Mouse (Mus musculus) kidney, postnatal 0 days (tissue): Measurements from ENCODE around the gene Axdnd1. TPM values are rescaled to one million over a fixed set of nuclear protein-coding genes. Genes with fewer than 3 reads are reported as not detected.

Experiments
- ATAC-seq: fragments of 200-750 bp; cut with Nextera tagmentation; replicated peaks from 2 replicates; pipeline ENCODE4 v1.8.0; 2017; ENCODE audit warnings: low read depth, moderate number of reproducible peaks, moderate TSS enrichment, moderate library complexity; ENCODE audit not compliant: low FRiP score
- DNase-seq: peaks from one replicate; pipeline ENCODE4 v3.0.0-alpha.2; 2016; ENCODE audit warnings: low spot score
- H3K27ac ChIP-seq: fragments of 300-500 bp; sonication (generic); 2 replicates; pipeline ENCODE4 v1.5.1; 2014; ENCODE audit warnings: mild to moderate bottlenecking
- H3K27me3 ChIP-seq: fragments of 300-500 bp; sonication (generic); 2 replicates; pipeline ENCODE4 v1.6.1; 2014; ENCODE audit warnings: low read length, mixed read lengths; ENCODE audit not compliant: insufficient read depth
- H3K36me3 ChIP-seq: fragments of 300-500 bp; sonication (generic); 2 replicates; pipeline ENCODE4 v1.6.1; 2014; ENCODE audit warnings: low read length, mixed read lengths; ENCODE audit not compliant: insufficient read depth
- H3K4me1 ChIP-seq: fragments of 300-500 bp; sonication (generic); replicated peaks from 2 replicates; pipeline ENCODE4 v1.6.1; 2014; ENCODE audit warnings: antibody characterized with exemption, low read length, mixed read lengths; ENCODE audit not compliant: insufficient read depth
- H3K4me2 ChIP-seq: fragments of 300-500 bp; sonication (generic); 2 replicates; pipeline ENCODE4 v1.6.1; 2014; ENCODE audit warnings: mild to moderate bottlenecking, low read length, moderate library complexity, mixed read lengths
- H3K4me3 ChIP-seq: fragments of 300-500 bp; sonication (generic); replicated peaks from 2 replicates; pipeline ENCODE4 v1.5.1; 2014; ENCODE audit warnings: low read depth, low read length
- H3K9ac ChIP-seq: fragments of 300-500 bp; sonication (generic); 2 replicates; pipeline ENCODE4 v1.6.1; 2014; ENCODE audit warnings: low read depth, low read length
- H3K9me3 ChIP-seq: fragments of 300-500 bp; sonication (generic); replicated peaks from 2 replicates; pipeline ENCODE4 v1.6.1; 2016; ENCODE audit warnings: low read length, inconsistent platforms, mixed read lengths
- CTCF ChIP-seq: IDR thresholded peaks from 2 replicates; pipeline ENCODE4 v1.5.1; 2016; ENCODE audit warnings: antibody characterized with exemption, low read depth, mild to moderate bottlenecking, moderate library complexity
- WGBS: fragments of 180-500 bp; shearing (Covaris S2); extraction: QIAGEN DNeasy Blood & Tissue Kit; methylation state at CpG from one replicate; pipeline ENCODE4 v1.1.7; 2014; 5-methylcytosine and 5-hydroxymethylcytosine counted together
- polyA plus RNA-seq: library from polyadenylated mRNA; unstranded; fragments of >200 nt; fragmentation: Nextera tagmentation; extraction: Ambion mirVana; gene quantifications from 2 replicates; pipeline ENCODE4 v1.2.1, GENCODE M21; 2015

Gene Axdnd1
- polyA plus RNA-seq, 1 experiment from 2014 or later, result 0.11 TPM

GRCm38 (mm10) chr1:156442266-156442665, 21.3 kb upstream of the Axdnd1 start:
- 93% methylated on average over 12 of the region's 12 CpGs for WGBS

GRCm38 (mm10) chr1:156437726-156438125, 16.8 kb upstream of the Axdnd1 start:
- Histone ChIP-seq H3K9me3 (no peaks in the 10 kb centered on the region), H3K9ac (no peak overlapping the region), H3K4me3 (no peak overlapping the region), H3K27ac (no peak overlapping the region), H3K36me3 (peaks cover 45% of the 10 kb centered on the region; the same call in 1 of the 2 replicates), H3K27me3 (no peaks in the 10 kb centered on the region), H3K4me2 (no peak overlapping the region), H3K4me1 (no peaks in the 10 kb centered on the region)
- ATAC-seq (no peak), DNase-seq (no peak)
- WGBS, result 90% methylated on average over 5 of the region's 5 CpGs
- TF ChIP-seq CTCF, result no peak

More at GRCm38 (mm10) chr1:156442266-156442665, 21.3 kb upstream of the Axdnd1 start:
- Histone ChIP-seq H3K36me3 (peaks cover 34% of the 10 kb centered on the region; the same call in 1 of the 2 replicates), H3K9ac (no peak overlapping the region), H3K9me3 (no peaks in the 10 kb centered on the region), H3K4me3 (no peak overlapping the region), H3K27ac (no peak overlapping the region), H3K4me2 (no peak overlapping the region), H3K27me3 (no peaks in the 10 kb centered on the region), H3K4me1 (no peaks in the 10 kb centered on the region)
- DNase-seq, result no peak
- TF ChIP-seq CTCF, result no peak
- ATAC-seq, result no peak

GRCm38 (mm10) chr1:156437016-156437708, 16.2 kb upstream of the Axdnd1 start:
- 93% methylated on average over 8 of the region's 8 CpGs for WGBS
- no peaks in the 10 kb centered on the region for H3K4me1 ChIP-seq

GRCm38 (mm10) chr1:156433497-156433896, 12.5 kb upstream of the Axdnd1 start:
- Histone ChIP-seq H3K4me1 (no peaks in the 10 kb centered on the region), H3K4me2 (no peak overlapping the region), H3K27ac (no peak overlapping the region), H3K9ac (no peak overlapping the region), H3K9me3 (no peaks in the 10 kb centered on the region), H3K27me3 (no peaks in the 10 kb centered on the region), H3K36me3 (peaks cover 33% of the 10 kb centered on the region; the same call in 1 of the 2 replicates), H3K4me3 (no peak overlapping the region)
- no peak for TF ChIP-seq CTCF
- WGBS, result 86% methylated on average over 3 of the region's 3 CpGs
- no peak for DNase-seq
- no peak for ATAC-seq

More at GRCm38 (mm10) chr1:156437016-156437708, 16.2 kb upstream of the Axdnd1 start:
- Histone ChIP-seq H3K27ac (no peak overlapping the region), H3K9me3 (no peaks in the 10 kb centered on the region), H3K4me2 (no peak overlapping the region), H3K36me3 (peaks cover 45% of the 10 kb centered on the region; the same call in 1 of the 2 replicates), H3K9ac (no peak overlapping the region), H3K4me3 (no peak overlapping the region), H3K27me3 (no peaks in the 10 kb centered on the region)
- ATAC-seq (no peak), DNase-seq (no peak)
- TF ChIP-seq CTCF, result no peak

- Histone ChIP-seq H3K27ac (no peak overlapping the region), H3K9ac (no peak overlapping the region), H3K27me3 (no peaks in the 10 kb centered on the region), H3K4me1 (no peaks in the 10 kb centered on the region), H3K36me3 (peaks cover 27% of the 10 kb centered on the region; the same call in 1 of the 2 replicates), H3K9me3 (no peaks in the 10 kb centered on the region), H3K4me3 (no peak overlapping the region), H3K4me2 (no peak overlapping the region)
- ATAC-seq (no peak), DNase-seq (no peak)
- no peak for TF ChIP-seq CTCF
- WGBS, result 63% methylated on average over 10 of the region's 10 CpGs
Measured at GRCm38 (mm10) chr1:156432498-156432897, 11.5 kb upstream of the Axdnd1 start.

- Histone ChIP-seq H3K4me3 (no peak overlapping the region), H3K4me1 (no peaks in the 10 kb centered on the region), H3K9me3 (no peaks in the 10 kb centered on the region), H3K4me2 (no peak overlapping the region), H3K9ac (no peak overlapping the region), H3K27ac (no peak overlapping the region), H3K36me3 (0 out of 2 replicates have a peak, but pooled peaks cover 9% of the 10 kb centered on the region), H3K27me3 (no peaks in the 10 kb centered on the region)
- ATAC-seq (no peak), DNase-seq (no peak)
- TF ChIP-seq CTCF, result no peak
- 94% methylated on average over 6 of the region's 6 CpGs for WGBS
Measured at GRCm38 (mm10) chr1:156428434-156428833, 7.5 kb upstream of the Axdnd1 start.
